Mouse (Mus musculus): ENCODE measurements at regions not wholly inside any gene's neighbourhood (a gene's known extent, or its start where the extent isn't known, plus 50 kb on each side); places are given as distances from the start of the nearest gene placed in this dataset.
A peak's percentile ranks its signal among the peaks of the same experiment; 100 is the strongest.

DNA sequence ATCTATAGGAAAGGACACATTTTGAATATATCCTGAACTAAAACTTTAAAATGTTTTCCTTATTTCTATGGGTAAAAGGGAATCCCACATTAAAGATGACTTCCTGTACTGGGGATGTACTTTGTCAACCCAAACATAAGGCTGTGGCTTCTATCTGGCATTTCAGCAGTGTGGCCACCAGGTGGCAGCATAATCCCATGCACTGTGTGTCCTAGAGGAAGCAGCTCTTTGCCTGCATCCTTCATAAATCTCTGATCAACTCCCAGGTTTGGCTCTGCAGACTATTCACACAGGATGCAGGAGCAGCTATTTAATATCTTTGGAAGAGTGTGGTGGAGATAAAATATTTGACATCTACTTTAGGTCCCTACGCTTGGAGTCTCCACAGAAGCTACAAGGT, 59.1 kb downstream of the Bmp15 start:
- DNase-seq (ENCODE audit: low spot score in 2 of 2): peak; percentile 19 to 72

DNA sequence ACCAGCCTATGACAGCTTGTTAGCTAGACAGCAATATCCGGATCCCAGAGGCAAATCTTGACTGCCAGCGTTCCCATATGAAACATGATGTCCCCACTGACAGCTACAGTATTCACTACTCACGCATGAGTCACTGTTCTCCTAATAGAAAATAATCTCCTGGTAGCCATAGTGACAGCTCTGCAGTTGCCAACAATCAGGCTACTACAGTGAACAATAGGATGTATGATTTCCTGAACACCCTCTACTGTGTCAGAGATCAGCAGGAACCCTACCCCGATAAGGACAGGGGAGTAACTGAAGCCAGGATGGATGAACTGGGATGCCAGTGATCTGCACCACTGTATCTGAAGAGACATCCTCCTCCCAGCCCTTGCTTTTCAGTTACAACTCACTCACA, 62.0 kb downstream of the Bmp15 start:
- no peak for DNase-seq (ENCODE audit: low spot score in 2 of 2)

- no peak for DNase-seq (ENCODE audit: low spot score in 2 of 2)
These were observed 66.5 kb downstream of the Bmp15 start for GRCm38 (mm10) chrX:6254058-6254457.

GRCm38 (mm10) chrX:6252873-6253272, 67.6 kb downstream of the Bmp15 start:
- DNase-seq (ENCODE audit: low spot score in 2 of 2): no peak
